Mouse (Mus musculus): ENCODE measurements around the gene Ccnyl1.
A peak's percentile ranks its signal among the peaks of the same experiment; 100 is the strongest.

DNA sequence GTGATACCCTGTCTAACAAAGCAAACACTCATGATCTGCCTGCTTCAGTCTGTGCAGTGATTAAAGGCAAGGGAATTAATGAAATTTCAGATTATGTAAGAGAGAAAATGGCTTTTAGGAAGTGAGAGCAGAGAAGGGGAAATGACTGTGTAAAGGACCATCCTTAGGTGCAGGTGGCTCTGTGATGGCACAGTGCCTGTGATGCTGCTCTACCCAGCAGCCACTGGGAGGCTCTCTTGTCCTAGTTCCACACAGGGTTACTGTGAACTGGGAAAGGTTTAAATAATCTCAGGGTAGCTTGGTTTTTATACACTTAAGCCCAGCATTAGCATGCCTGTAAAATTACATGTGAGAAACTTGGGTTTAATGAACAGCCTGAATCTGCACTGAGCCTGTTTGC is 27.2 kb downstream of the Ccnyl1 start:
- TF ChIP-seq POLR2A (IDR thresholded peaks at IDR 0.05; ENCODE audit: low read depth, low read length) (no peak), CTCF (IDR thresholded peaks at IDR 0.05; ENCODE audit: extremely low read depth, insufficient read depth, insufficient read length, insufficient replicate concordance) (peak; percentile 71; the same call in 1 of the 2 replicates)

Measured in spleen, adult 2 months (tissue).